Mouse (Mus musculus): Measurements from ENCODE around the gene Prkcd.

Prkcd gene

DNA sequence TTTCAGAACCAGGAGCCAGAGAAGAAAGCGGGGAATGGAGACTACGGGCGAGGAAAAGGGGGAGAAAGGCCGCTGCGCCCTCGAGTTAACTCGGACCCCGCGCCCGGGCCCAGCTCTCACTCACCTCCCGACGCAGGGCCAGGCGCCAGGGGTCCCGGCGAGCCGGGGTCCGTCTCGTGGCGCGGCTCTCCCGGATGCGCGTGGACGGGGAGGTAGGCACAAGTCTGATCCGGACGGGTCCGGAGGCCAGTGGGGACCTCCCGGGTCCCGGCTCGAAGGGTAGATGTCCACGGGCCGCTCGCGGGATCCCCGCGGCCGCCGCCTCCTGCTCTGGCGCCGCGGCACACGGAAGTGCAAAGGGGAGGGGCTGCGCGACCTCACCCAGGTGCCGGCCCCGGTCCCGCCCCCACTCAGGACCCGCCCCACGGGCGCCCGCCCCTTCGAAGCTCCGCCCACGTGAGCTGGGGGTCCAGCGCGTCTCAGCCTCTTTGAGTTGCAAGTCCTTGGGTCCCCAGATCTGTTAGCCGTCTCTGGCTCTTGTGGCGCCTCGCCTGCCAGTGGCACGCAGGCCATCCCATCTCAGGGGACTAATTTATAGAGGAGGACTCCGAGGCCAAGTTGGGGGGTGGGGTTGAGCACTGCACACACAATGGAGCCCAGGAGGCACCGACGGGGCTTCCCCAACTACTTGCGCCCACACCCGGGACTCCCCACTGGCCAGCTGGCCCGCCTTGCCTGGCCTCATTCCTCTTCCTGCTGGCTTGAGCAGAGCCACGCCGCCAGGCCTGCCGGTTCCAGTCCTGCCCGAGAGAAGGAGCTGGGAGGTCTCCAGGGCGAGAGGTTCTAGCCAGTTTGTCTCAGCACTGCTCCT lies at the start of gene Prkcd:
TSS of gene Prkcd (minus strand) at position 355 of the 871 bp plus-strand sequence.
- no peak for DNase-seq (ENCODE audit: low read depth, low spot score)

DNA sequence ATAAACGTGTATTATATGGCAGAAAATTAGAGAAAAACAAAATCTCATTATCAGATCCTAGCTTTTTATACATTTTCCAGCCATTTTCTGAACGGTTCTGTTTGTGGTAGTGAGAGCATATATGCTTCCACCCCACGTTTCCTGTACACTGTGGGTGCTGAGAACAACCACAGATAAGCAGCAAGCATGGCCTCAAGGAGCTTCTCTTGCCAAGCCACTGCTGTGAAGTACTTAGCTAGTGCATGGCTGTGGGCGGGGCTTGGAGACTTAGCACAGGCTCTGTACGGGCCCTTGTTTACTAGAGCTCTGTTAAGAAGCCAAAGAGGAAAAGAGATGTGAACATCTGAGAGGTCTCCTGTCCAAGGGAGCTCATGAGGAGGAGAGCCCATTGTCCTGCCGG lies 48.9 kb upstream of the Prkcd start:
- no peak for DNase-seq (ENCODE audit: low read depth, low spot score)

DNA sequence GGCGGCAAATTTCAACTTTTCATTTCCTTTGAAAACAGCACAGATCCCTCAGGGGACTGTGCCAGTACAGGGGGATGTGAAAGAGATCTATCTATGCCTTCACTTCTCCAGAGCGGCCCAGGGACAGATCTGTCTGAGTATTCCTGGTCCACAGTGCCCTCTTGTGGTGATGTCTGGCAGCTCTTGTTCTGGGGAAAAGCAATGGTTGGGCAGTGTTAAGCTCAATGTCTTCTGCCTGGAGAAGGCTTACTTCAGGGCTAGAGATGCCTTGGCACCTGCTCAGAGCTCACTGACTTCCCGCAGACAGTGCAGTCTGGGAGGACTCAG lies 45.9 kb upstream of the Prkcd start:
- DNase-seq (ENCODE audit: low read depth, low spot score) = peak; percentile 79

DNA sequence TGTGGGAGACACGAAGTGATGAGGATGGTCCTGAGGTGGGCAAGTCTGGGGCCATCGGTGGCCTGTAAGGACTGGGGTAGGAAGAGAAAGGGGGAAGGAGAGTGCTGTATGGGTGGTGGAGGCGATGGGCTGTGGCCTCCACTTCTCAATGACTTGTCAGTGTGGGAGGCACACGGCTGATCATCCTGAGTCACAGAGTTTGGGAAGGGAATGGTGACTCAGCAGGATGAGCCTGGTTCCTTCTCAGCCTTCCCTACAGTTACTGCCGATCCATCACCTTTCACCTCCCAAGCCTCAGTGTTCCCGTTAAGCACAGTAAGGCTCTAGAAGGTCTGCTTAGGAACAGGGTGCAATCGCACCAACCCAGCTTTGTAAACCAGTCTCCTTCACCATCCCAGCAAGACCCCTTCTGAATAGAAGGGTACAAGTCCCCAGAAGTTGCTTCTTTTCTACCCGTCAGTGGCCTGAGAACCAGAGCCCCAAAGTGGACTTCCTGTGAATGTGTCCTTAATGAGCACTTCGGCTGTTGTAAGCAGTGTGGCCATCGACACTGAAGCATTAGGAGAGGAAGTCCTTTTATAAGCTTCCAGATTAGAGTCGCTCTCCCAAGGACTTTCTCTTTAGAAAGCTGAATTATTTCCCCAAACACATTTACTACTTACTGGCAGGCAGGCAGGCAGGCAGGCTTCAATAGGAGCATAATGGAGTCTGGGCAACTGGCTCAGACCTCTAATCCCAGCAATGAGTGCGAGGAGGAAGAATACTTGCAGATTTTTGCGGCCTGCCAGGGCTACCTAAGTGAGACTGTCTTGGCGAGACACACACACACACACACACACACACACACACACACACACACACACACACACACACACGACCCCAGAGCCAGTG lies 45.3 kb upstream of the Prkcd start:
- no peak for DNase-seq (ENCODE audit: low read depth, low spot score)

DNA sequence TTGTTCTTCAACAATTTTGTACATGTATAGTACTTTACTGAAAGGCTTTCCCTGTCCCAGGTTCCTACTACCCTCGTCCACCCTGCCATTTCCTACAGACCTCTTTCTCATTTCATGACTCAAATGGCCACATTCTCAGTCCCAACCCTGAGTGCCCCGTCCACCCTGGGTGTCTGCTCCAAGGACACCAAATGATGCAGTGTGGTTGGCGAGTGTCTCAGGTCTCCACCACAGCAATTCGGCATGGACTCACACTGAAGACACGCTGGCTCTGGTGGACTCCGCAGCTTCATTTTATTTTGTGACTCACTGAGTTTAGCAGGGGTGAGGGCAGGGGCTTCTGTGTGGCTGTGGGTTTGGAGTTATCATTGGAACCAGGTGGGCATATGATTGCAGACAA lies 44.2 kb upstream of the Prkcd start:
- no peak for DNase-seq (ENCODE audit: low read depth, low spot score)

DNA sequence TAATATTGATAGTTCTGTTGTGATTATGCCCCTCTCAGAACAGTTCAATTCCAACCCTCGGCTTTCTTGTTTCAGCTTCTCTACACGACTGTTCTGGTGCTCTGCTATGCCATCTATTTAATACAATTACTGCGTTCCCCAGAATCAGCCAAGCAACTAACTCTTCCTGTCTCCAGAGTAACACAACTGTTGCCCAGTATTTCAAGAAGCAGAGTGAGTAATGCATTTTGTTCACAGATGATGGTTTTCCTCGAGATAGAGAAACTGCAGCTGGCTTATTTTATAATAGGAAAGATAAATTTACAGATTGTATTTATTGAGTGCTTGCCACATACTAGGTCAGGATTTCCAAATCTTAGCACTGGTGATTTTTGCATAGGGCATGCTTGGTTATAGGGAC lies 40.6 kb upstream of the Prkcd start:
- DNase-seq (ENCODE audit: low read depth, low spot score) = no peak

DNA sequence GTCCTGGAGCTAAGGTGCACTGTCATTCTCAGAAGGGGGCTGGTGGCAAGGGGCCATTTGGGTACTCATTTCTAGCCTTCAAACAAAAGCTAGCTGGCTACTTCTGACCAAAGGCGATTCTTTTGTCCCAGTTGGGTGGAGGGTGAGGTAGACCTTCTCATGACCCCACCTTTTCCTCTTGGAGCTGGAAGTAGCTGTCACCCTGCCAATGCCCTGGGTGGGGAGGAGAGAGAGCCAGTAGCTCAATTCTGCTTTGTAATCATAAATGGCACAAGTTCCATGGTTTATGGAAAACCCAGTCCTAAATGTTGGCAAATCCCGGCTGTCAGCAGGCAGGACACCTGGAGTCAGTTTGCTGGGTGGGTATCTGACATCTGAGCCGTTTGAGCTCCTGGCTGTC lies 40.1 kb upstream of the Prkcd start:
- DNase-seq (ENCODE audit: low read depth, low spot score) = no peak

DNA sequence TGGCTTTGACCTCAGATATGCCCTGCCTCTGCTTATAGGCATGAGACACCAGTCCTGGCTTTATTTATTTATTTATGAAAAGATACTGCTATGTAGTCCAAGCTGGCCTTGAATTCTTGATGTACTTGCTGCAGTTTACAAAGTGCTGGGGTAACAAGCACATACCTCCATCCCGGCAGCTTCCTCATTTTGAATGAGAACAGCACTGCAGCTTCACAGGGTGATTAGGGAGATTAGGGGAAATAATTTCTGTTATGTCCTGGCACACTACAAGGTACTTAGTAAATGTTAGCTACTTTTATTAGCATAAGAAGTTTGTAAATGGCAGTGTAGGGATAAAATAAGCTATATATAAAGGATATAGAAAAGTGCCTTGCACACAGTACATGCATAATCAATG lies 29.5 kb upstream of the Prkcd start:
- no peak for DNase-seq (ENCODE audit: low read depth, low spot score)

DNA sequence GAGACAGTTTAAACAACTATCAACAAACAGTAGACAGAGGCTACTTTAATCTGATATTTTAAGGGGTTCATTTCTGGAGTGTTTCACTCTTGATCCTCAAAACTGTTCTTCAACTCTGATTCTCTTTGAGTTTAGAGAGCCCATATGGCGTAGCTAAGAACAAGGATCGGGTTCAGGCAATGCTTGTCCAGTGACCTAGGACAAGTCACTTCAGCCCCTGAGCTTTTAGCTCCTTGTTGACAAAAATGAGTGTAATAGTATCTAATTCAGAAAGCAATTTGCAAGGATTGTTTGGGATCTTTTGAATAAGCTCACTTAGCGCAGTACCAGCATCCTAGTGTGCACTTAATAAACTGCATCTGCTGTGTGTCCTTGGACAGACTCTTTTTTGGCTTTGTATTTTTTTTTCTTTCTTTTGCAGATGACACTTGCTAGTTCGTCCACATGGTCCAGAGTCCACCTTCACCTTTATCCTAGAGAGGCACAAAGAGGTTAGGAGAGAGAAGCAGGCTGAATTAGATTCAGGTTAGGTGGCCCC lies 28.8 kb upstream of the Prkcd start:
- DNase-seq (ENCODE audit: low read depth, low spot score) = no peak

DNA sequence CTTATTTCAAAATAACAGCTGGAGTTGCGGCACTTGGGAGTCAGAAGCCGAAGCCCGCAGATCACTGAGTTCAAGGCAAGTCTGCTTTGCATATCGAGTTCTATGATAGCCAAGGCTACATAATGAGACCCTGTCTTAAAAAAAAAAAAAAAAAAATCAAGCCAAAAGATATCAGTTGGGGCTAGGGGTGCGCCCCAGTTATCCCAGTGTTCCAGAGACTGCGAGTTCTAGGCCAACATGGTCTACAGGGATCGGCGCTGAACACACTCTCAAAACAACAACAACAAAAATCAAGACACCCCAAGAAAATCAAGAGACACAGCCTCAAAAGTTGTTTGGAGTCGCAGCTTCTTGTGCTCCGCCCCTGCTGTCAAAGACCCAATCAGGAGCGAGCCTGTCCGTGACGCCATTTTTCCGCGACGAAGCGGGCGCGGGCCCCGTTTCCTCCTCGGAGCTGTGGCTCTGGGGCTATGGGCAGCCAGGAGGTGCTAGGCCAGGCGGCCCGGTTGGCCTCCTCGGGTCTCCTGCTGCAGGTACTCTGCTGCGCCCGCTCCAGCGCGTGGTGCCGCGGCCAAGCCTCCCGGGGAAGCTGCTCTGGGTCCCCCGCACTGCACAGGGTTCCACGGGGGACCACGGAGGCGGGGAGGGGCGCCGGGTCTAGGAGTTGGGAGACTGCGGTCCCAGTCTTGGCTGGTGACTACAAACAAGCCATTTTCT lies 28.1 kb upstream of the Prkcd start, which contains the start of gene Rft1:
TSS of gene Rft1 (plus strand) at position 418 of the 717 bp plus-strand sequence.
- DNase-seq (ENCODE audit: low read depth, low spot score) = peak; percentile 88

DNA sequence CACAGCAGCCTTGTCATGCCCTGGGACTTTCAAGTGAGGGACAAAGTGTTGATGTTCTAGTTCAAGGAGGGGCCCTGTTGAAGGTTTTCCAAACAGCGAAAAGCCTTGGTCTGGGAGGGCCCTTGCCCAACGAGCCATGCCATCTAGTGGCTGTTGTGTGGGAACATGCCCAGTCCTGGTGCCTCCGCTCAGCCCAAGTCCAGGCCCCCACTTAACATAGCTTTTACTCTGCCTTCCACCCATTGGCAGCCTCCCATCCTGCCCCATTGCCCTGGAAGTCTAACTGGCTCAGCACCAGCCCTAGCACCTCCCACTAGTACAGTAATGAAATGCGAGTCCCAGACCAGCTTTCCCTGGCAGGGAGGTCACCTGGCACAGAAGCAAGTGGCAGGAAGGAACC lies 25.0 kb upstream of the Prkcd start:
- no peak for DNase-seq (ENCODE audit: low read depth, low spot score)

DNA sequence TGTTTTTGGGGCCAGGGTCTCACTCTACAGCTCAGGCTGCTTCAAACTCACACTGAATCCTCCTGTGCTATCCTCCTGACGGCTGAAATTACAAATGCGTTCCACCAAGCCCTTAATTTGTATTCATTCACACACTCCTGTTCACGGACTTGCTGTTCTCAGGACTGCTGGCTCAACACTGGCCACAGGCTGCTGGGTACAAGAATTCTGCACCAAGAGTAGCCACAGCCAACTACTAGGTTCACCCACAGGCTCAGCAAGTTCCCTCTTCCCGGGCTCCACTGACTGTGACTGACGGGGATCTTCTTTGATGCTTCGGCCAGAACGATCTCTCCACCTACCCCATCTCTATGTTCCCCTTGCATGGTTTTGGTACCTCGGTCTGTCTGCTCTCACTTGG lies 23.7 kb upstream of the Prkcd start:
- DNase-seq (ENCODE audit: low read depth, low spot score) = no peak

DNA sequence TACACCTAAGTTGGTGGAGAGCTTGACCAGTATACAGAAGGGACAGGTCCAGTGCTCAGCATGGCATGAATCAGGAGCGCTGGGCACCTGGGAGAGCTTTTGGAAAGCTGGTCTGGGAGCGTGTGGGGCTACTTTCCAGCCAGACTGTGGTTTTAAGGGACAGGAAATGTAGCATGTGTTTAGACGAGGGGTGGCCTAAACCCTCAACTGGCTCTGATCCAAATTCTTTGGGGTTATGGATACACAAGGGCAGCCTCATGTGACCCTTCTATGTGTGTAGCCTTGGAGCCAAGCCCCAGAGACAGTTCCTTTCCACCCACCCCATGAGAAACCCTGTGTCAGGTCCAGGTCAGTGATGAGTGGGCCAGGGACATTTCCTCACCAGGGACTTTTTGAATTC lies 22.5 kb upstream of the Prkcd start:
- DNase-seq (ENCODE audit: low read depth, low spot score) = no peak

DNA sequence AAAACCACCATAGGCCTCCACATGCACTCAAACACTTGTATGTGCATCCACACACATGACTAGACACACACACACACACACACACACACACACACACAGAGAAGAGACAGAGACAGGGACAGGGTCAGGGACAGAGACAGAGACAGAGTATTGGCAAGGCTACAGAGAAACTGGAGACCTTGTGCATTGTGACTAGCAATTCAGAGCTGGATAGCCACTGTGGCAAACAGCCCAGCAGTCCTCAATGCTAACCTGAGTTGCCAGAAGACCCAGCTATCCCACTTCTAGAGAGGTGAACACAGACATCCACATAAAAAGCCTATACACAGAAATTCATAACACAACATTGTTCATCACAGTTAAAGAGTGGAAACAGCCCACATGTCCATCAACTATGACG lies 20.5 kb upstream of the Prkcd start:
- no peak for DNase-seq (ENCODE audit: low read depth, low spot score)

DNA sequence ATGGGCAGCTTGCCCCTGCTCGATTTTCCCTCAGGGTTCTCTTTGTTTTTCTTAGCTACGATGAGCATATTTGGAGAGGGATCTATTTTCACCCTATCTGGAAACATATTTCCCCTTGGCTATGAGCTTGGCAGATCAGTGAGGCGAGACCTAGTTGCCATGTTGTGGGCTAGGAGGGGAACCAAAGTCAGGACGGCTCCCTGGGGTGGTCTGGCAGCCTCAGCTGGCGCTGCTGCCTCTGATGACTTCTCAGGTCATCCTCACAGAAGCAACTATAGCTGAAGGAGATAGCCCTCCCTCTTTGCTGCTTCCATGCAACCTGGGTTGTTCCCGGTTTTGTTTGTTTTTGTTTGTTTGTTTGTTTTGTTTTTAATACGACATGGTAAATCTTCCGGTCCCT lies 19.1 kb upstream of the Prkcd start:
- DNase-seq (ENCODE audit: low read depth, low spot score) = no peak

DNA sequence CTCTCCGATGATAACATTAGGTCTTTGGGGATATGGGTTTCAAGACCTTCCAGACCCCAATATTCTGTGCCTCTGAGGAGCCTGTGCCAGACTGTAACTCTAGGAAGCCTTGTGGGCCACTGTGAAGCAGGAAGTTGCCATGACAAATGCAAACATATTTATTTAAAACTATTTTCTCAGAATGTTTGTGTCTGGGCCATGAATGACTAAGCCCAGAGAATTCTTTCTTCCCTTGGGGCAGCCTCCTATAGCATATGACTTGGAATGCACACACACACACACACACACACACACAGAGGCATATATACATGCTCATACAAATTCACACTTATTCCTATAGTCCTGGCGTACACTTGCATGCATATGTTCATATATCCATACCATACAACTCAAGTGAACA lies 18.0 kb upstream of the Prkcd start:
- DNase-seq (ENCODE audit: low read depth, low spot score) = no peak

DNA sequence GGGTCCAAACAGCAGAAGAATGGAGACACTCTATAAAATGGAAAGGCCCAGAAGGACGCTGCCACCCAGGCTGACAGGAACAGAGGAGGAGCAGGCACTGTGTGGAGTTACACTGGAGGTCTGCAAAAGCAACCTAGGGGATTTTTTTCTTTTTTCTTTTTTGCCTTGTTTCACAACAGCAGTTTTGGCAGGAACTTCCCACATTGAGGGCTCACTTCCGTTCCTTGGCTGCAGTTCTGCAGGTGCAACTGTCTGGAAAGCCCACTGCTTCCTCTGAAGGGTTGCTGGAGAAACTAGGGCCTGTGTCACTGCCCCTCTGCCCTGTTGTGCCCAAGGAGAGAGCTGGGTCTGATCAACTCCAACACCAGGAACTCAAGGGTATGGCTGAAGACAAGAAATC lies 15.7 kb upstream of the Prkcd start:
- DNase-seq (ENCODE audit: low read depth, low spot score) = no peak

DNA sequence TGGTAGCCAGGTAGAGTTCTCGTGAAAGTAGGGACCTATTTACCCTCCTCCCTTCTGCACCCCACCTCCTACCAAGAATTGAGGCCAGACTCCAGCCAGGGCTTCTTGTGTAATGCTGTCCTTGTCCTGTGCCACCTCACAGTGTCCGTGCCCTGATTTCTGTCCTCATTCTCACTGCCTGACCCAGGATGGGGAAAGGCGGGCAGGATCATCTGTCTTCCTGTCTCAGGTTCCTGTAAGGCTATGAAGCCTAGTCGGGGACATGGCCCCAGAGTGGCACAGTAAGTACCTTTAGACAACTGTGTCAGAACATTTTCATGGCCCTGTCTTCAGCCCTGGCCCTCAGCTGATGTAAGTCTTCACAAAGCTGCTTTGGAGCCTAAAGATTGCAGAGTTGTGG lies 12.7 kb upstream of the Prkcd start:
- DNase-seq (ENCODE audit: low read depth, low spot score) = no peak

DNA sequence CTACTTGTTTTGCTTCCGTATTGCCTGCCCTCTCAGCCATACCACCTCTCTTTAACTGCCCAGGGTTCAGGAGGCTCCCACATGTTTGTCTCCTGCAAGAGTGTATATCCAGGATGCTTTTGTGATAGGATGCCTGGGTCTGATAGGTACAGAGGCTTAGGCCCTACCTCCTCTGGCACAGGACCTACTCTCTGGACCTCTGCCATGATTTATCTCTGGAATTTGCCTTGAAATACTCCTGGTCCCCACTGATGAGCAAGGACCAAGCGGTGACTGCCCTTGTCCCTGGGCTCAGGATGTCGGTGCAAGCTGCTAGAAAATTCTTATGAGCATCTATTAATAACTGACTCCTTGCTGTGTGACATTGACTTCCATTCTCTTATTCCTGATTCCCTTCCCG lies 12.0 kb upstream of the Prkcd start:
- no peak for DNase-seq (ENCODE audit: low read depth, low spot score)

DNA sequence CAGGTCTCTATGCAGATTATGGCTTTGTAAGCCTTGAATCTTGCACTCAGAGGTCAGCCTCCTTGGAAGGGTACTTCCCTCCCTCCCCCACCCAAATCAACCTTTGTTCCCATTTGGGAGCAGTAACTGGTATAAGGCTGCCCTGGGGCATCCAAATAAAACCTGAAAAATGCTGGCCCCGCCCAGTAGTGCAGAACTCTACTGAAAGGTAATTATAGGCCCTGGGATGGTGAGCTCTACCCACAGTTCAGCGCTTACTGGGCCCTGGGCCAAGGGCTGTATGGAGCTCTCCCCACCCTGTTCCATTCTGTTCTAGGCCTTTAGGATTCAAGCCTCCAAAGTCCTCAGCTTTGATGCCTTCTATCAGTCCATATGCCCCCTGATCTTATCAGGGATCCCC lies 11.1 kb upstream of the Prkcd start:
- no peak for DNase-seq (ENCODE audit: low read depth, low spot score)

DNA sequence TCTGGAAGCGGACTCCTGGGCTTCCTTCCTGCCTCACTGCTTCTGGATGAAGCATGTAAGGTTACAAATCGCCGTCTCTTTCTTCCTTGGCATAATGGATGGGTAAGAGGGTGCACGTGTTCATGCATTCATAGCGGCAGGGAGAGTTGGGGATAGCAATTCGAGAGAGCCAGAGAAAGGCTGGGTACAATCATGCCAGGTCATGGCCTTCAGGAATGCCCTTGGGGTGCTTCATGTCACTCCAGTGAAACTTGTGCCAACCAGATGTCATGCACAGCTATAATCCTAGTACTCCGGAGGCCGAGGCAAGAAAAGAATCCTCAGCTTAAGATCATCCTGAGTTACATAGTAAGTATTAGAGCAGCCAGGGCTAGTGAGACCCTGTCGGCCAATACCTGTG lies 10.5 kb upstream of the Prkcd start:
- no peak for DNase-seq (ENCODE audit: low read depth, low spot score)
